Mouse (Mus musculus): Measurements from ENCODE around the gene Spem1. TPM values are rescaled to one million over a fixed set of nuclear protein-coding genes. Genes with fewer than 3 reads are reported as not detected.

The Spem1 gene
- polyA plus RNA-seq, 1 experiment from 2014 or later, result not detected

- peak; percentile 37 for DNase-seq (ENCODE audit: low spot score)
- Histone ChIP-seq H3K27ac (ENCODE audit: low read length) (no peak overlapping the region), H3K9ac (replicated peaks; ENCODE audit: low read depth) (no peak overlapping the region), H3K4me2 (replicated peaks; ENCODE audit: low read depth, low read length) (0 out of 2 replicates have a peak overlapping the region, but pooled peaks have one; percentile 86), H3K4me1 (ENCODE audit: insufficient read depth, low read depth, low read length) (peaks cover 40% of the 10 kb centered on the region; the same call in 1 of the 2 replicates), H3K36me3 (ENCODE audit: insufficient read depth, low read length) (no peaks in the 10 kb centered on the region), H3K9me3 (ENCODE audit: low read length) (no peaks in the 10 kb centered on the region), H3K27me3 (replicated peaks; ENCODE audit: insufficient read depth, low read length) (0 out of 2 replicates have a peak, but pooled peaks cover 6% of the 10 kb centered on the region), H3K4me3 (ENCODE audit: low read depth, low read length) (no peak overlapping the region)
- no peak for ATAC-seq
- no peak for TF ChIP-seq EP300 (IDR thresholded peaks at IDR 0.05)
- no peak for TF ChIP-seq CTCF (IDR thresholded peaks at IDR 0.05)
- 1% methylated on average over 11 of the region's 11 CpGs for WGBS
Measured at GRCm38 (mm10) chr11:69800138-69800391, 21.9 kb downstream of the Spem1 start.

- Histone ChIP-seq H3K4me2 (replicated peaks; ENCODE audit: low read depth, low read length) (0 out of 2 replicates have a peak overlapping the region, but pooled peaks have one; percentile 86), H3K4me1 (ENCODE audit: insufficient read depth, low read depth, low read length) (peaks cover 41% of the 10 kb centered on the region; the same call in 1 of the 2 replicates), H3K9me3 (ENCODE audit: low read length) (no peaks in the 10 kb centered on the region), H3K9ac (replicated peaks; ENCODE audit: low read depth) (no peak overlapping the region), H3K36me3 (ENCODE audit: insufficient read depth, low read length) (no peaks in the 10 kb centered on the region), H3K27ac (ENCODE audit: low read length) (no peak overlapping the region), H3K27me3 (replicated peaks; ENCODE audit: insufficient read depth, low read length) (0 out of 2 replicates have a peak, but pooled peaks cover 6% of the 10 kb centered on the region), H3K4me3 (ENCODE audit: low read depth, low read length) (no peak overlapping the region)
- no peak for ATAC-seq
- DNase-seq (ENCODE audit: low spot score), result peak; percentile 22
- WGBS, result 25% methylated on average over 11 of the region's 12 CpGs
- TF ChIP-seq EP300 (IDR thresholded peaks at IDR 0.05) (no peak), CTCF (IDR thresholded peaks at IDR 0.05) (no peak)
Measured at GRCm38 (mm10) chr11:69799394-69800137, 22.4 kb downstream of the Spem1 start.

- Histone ChIP-seq H3K27ac (ENCODE audit: low read length) (no peak overlapping the region), H3K9me3 (ENCODE audit: low read length) (no peaks in the 10 kb centered on the region), H3K4me2 (replicated peaks; ENCODE audit: low read depth, low read length) (no peak overlapping the region), H3K36me3 (ENCODE audit: insufficient read depth, low read length) (no peaks in the 10 kb centered on the region), H3K9ac (replicated peaks; ENCODE audit: low read depth) (no peak overlapping the region), H3K4me3 (ENCODE audit: low read depth, low read length) (no peak overlapping the region), H3K4me1 (ENCODE audit: insufficient read depth, low read depth, low read length) (peaks cover 27% of the 10 kb centered on the region; the same call in 1 of the 2 replicates), H3K27me3 (replicated peaks; ENCODE audit: insufficient read depth, low read length) (0 out of 2 replicates have a peak, but pooled peaks cover 6% of the 10 kb centered on the region)
- DNase-seq (ENCODE audit: low spot score) (no peak), ATAC-seq (no peak)
- TF ChIP-seq EP300 (IDR thresholded peaks at IDR 0.05) (no peak), CTCF (IDR thresholded peaks at IDR 0.05) (no peak)
- WGBS, result 74% methylated on average over 7 of the region's 7 CpGs
Measured at GRCm38 (mm10) chr11:69797924-69798323, 24.1 kb downstream of the Spem1 start.

GRCm38 (mm10) chr11:69795983-69796435, 26.0 kb downstream of the Spem1 start:
- H3K36me3 ChIP-seq (ENCODE audit: insufficient read depth, low read length), result no peaks in the 10 kb centered on the region
- no peak for TF ChIP-seq CTCF (IDR thresholded peaks at IDR 0.05)
- TF ChIP-seq EP300 (IDR thresholded peaks at IDR 0.05), result no peak
- H3K4me3 ChIP-seq (ENCODE audit: low read depth, low read length), result peak overlapping the region; percentile 47
- no peak for ATAC-seq
- H3K9me3 ChIP-seq (ENCODE audit: low read length), result no peaks in the 10 kb centered on the region
- 0 out of 2 replicates have a peak overlapping the region, but pooled peaks have one; percentile 54 for H3K27ac ChIP-seq (ENCODE audit: low read length)
- peak; percentile 32 for DNase-seq (ENCODE audit: low spot score)
- WGBS, result 3% methylated on average over 13 of the region's 13 CpGs
- H3K27me3 ChIP-seq (replicated peaks; ENCODE audit: insufficient read depth, low read length), result no peaks in the 10 kb centered on the region
- H3K4me1 ChIP-seq (ENCODE audit: insufficient read depth, low read depth, low read length), result peaks cover 11% of the 10 kb centered on the region; the same call in 1 of the 2 replicates
- no peak overlapping the region; the same call in 1 of the 2 replicates for H3K9ac ChIP-seq (replicated peaks; ENCODE audit: low read depth)
- peak overlapping the region; percentile 88 for H3K4me2 ChIP-seq (replicated peaks; ENCODE audit: low read depth, low read length)

GRCm38 (mm10) chr11:69795168-69795982, 26.6 kb downstream of the Spem1 start, which contains the start of gene Chrnb1:
Gene Chrnb1, minus strand, starts transcription at chr11:69795943.
- Histone ChIP-seq H3K9ac (replicated peaks; ENCODE audit: low read depth) (peak within 1 kb of the TSS; percentile 34), H3K27ac (ENCODE audit: low read length) (peak within 1 kb of the TSS; percentile 54), H3K27me3 (replicated peaks; ENCODE audit: insufficient read depth, low read length) (no peaks in the 10 kb centered on the region), H3K4me1 (ENCODE audit: insufficient read depth, low read depth, low read length) (0 out of 2 replicates have a peak, but pooled peaks cover 9% of the 10 kb centered on the region), H3K36me3 (ENCODE audit: insufficient read depth, low read length) (no peaks in the 10 kb centered on the region), H3K9me3 (ENCODE audit: low read length) (no peaks in the 10 kb centered on the region), H3K4me3 (ENCODE audit: low read depth, low read length) (peak within 1 kb of the TSS; percentile 47), H3K4me2 (replicated peaks; ENCODE audit: low read depth, low read length) (peak within 1 kb of the TSS; percentile 88)
- WGBS, result 1% methylated on average over 50 of the region's 52 CpGs
- ATAC-seq, result peak; percentile 99
- TF ChIP-seq CTCF (IDR thresholded peaks at IDR 0.05) (peak; percentile 18; the same call in 1 of the 2 replicates), EP300 (IDR thresholded peaks at IDR 0.05) (no peak)
- DNase-seq (ENCODE audit: low spot score), result peak; percentile 100

GRCm38 (mm10) chr11:69793429-69793828, 28.6 kb downstream of the Spem1 start:
- Histone ChIP-seq H3K9ac (replicated peaks; ENCODE audit: low read depth) (no peak overlapping the region), H3K4me1 (ENCODE audit: insufficient read depth, low read depth, low read length) (0 out of 2 replicates have a peak, but pooled peaks cover 6% of the 10 kb centered on the region), H3K27ac (ENCODE audit: low read length) (no peak overlapping the region), H3K9me3 (ENCODE audit: low read length) (no peaks in the 10 kb centered on the region), H3K27me3 (replicated peaks; ENCODE audit: insufficient read depth, low read length) (no peaks in the 10 kb centered on the region), H3K36me3 (ENCODE audit: insufficient read depth, low read length) (no peaks in the 10 kb centered on the region), H3K4me2 (replicated peaks; ENCODE audit: low read depth, low read length) (no peak overlapping the region), H3K4me3 (ENCODE audit: low read depth, low read length) (no peak overlapping the region)
- no peak for DNase-seq (ENCODE audit: low spot score)
- TF ChIP-seq CTCF (IDR thresholded peaks at IDR 0.05), result no peak
- no peak for TF ChIP-seq EP300 (IDR thresholded peaks at IDR 0.05)
- no peak for ATAC-seq
- WGBS, result 58% methylated on average over 5 of the region's 5 CpGs
